Mouse (Mus musculus): ENCODE measurements around the gene Noct. TPM values are rescaled to one million over a fixed set of nuclear protein-coding genes. Genes with fewer than 3 reads are reported as not detected.
"Not testable (repeated sequence)": the region's sequence is repeated elsewhere in the genome, so short reads cannot be mapped to it uniquely, and the experiment has no call there.

Gene Noct
- polyA plus RNA-seq, 1 experiment from 2014 or later, result 15.1 TPM

DNA sequence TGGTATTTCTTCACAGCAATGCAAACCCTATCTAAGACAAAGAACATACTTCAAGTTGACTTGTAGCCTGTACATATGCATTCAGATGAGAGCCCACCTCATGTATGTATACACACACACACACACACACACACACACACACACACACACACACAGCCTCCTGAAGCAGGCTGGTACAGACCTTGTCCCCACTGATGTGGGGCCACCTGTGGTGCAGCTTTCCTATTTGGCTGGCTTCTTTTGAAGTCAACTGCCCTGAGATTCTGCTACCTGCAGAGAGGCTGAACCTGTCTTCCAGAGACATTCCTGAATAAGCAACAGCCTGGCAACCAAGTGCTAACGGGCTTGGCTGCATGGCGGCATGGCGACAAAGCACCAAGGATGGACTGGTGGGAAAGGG, 13.8 kb upstream of the Noct start:
- Histone ChIP-seq H3K27ac (ENCODE audit: low read depth, low read length) (no peak overlapping the region), H3K36me3 (ENCODE audit: control insufficient read depth, insufficient read depth, low read length) (no peaks in the 10 kb centered on the region), H3K9me3 (ENCODE audit: control insufficient read depth, low read length) (no peaks in the 10 kb centered on the region), H3K4me2 (ENCODE audit: low read depth) (no peak overlapping the region), H3K4me1 (ENCODE audit: control insufficient read depth, insufficient read depth, low read length) (no peaks in the 10 kb centered on the region), H3K27me3 (ENCODE audit: control insufficient read depth, insufficient read depth, low read length) (no peaks in the 10 kb centered on the region), H3K9ac (ENCODE audit: low read length) (no peak overlapping the region), H3K4me3 (ENCODE audit: low read depth, low read length) (no peak overlapping the region)
- ATAC-seq (ENCODE audit: insufficient read depth, low FRiP score, low TSS enrichment), result no peak
- WGBS, result 93% methylated on average over 3 of the region's 3 CpGs
- DNase-seq (ENCODE audit: low spot score), result no peak

DNA sequence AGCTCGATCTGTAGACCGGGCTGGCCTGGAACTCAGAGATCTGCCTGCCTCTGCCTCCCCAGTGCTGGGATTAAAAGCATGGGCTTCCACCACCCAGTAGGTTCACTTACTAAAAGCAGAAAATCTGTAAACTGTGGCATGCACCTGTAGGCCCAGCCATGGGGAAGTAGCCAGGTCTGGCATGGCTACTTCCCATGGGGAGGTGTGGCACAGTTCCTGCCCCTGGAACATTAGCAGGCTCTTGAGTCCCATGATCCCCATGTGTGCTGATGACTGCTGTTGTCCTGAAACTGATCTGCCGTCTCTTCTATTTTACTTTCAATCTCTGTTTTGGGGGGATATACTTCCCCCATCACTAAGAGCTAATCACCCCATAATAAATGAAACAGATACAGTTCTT, 11.1 kb upstream of the Noct start:
- DNase-seq (ENCODE audit: low spot score), result no peak
- no peak overlapping the region for H3K4me3 ChIP-seq (ENCODE audit: low read depth, low read length)
- no peak overlapping the region for H3K27ac ChIP-seq (ENCODE audit: low read depth, low read length)
- H3K9me3 ChIP-seq (ENCODE audit: control insufficient read depth, low read length), result no peaks in the 10 kb centered on the region
- no peaks in the 10 kb centered on the region for H3K27me3 ChIP-seq (ENCODE audit: control insufficient read depth, insufficient read depth, low read length)
- no peak for ATAC-seq (ENCODE audit: insufficient read depth, low FRiP score, low TSS enrichment)
- 99% methylated on average over 3 of the region's 3 CpGs for WGBS
- H3K36me3 ChIP-seq (ENCODE audit: control insufficient read depth, insufficient read depth, low read length), result no peaks in the 10 kb centered on the region
- no peaks in the 10 kb centered on the region for H3K4me1 ChIP-seq (ENCODE audit: control insufficient read depth, insufficient read depth, low read length)
- no peak overlapping the region for H3K4me2 ChIP-seq (ENCODE audit: low read depth)
- no peak overlapping the region for H3K9ac ChIP-seq (ENCODE audit: low read length)

DNA sequence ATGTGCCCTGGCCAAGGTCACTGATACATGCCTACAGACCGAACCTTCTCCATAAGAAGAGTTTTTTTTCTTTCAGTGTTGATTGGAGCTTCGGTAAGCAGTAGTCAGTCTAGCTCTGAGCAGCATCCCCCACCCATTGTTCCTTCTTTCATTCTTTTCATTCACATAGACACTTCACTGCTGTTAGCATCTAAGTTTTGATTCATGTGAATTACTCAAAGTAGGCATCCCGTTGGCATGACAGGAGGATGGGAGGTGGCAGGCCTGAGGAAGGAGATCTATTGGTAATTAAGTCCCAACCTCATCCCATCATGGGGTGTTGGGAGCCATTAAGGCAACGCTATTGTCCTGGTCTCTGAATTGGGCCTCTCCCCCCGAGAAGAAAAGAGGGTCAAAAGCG, 8.6 kb upstream of the Noct start:
- ATAC-seq (ENCODE audit: insufficient read depth, low FRiP score, low TSS enrichment), result no peak
- H3K27ac ChIP-seq (ENCODE audit: low read depth, low read length), result no peak overlapping the region
- H3K4me1 ChIP-seq (ENCODE audit: control insufficient read depth, insufficient read depth, low read length), result no peaks in the 10 kb centered on the region
- H3K36me3 ChIP-seq (ENCODE audit: control insufficient read depth, insufficient read depth, low read length), result no peaks in the 10 kb centered on the region
- no peaks in the 10 kb centered on the region for H3K9me3 ChIP-seq (ENCODE audit: control insufficient read depth, low read length)
- H3K4me2 ChIP-seq (ENCODE audit: low read depth), result no peak overlapping the region
- WGBS, result 72% methylated on average over 6 of the region's 6 CpGs
- no peaks in the 10 kb centered on the region for H3K27me3 ChIP-seq (ENCODE audit: control insufficient read depth, insufficient read depth, low read length)
- DNase-seq (ENCODE audit: low spot score), result no peak
- H3K9ac ChIP-seq (ENCODE audit: low read length), result no peak overlapping the region
- H3K4me3 ChIP-seq (ENCODE audit: low read depth, low read length), result no peak overlapping the region

DNA sequence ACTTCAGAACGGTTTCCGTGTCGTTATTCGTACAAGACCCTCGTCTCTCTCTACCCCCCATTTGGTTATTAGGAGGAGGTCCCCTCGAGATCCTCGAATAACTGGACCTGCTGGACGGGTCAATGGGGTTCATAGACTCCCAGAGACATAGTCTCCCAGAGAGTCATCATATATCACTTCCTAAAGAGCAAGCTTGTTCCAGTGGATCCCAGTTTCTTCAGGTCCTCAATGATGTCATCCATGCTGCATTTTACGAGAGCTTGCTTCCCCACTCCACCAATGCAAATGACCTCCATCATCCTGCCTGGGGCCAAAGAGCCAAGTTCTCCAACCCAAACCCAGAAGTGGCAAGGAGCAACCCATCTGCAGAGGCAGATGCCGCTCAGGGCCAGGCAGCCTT, 7.9 kb upstream of the Noct start:
- H3K27me3 ChIP-seq (ENCODE audit: control insufficient read depth, insufficient read depth, low read length); ATAC-seq (ENCODE audit: insufficient read depth, low FRiP score, low TSS enrichment); DNase-seq (ENCODE audit: low spot score); H3K36me3 ChIP-seq (ENCODE audit: control insufficient read depth, insufficient read depth, low read length); H3K9ac ChIP-seq (ENCODE audit: low read length); H3K4me1 ChIP-seq (ENCODE audit: control insufficient read depth, insufficient read depth, low read length); H3K4me2 ChIP-seq (ENCODE audit: low read depth); H3K4me3 ChIP-seq (ENCODE audit: low read depth, low read length); H3K9me3 ChIP-seq (ENCODE audit: control insufficient read depth, low read length); H3K27ac ChIP-seq (ENCODE audit: low read depth, low read length): not testable (repeated sequence)
- 75% methylated on average over 5 of the region's 10 CpGs for WGBS

DNA sequence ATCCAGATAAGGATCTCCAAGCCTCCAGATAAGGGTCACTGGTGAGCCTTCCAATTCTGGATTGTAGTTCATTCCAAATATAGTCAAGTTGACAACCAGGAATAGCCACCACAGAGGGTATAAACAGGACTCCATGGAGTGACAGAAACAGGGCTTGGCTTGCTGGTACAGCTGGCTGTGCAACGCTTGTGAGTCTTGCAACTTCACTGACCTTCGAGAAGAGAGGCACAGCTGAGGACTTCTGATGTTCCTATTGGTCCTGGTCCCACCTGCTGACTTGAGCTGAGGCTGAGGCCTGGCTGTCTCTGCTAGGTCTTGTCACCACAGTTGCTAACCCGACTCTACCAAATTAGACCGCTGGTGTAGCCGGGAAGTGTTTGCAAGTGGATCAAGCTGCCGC, 5.9 kb upstream of the Noct start:
- H3K27me3 ChIP-seq (ENCODE audit: control insufficient read depth, insufficient read depth, low read length); H3K27ac ChIP-seq (ENCODE audit: low read depth, low read length); H3K9me3 ChIP-seq (ENCODE audit: control insufficient read depth, low read length); ATAC-seq (ENCODE audit: insufficient read depth, low FRiP score, low TSS enrichment); H3K36me3 ChIP-seq (ENCODE audit: control insufficient read depth, insufficient read depth, low read length); H3K4me2 ChIP-seq (ENCODE audit: low read depth); H3K4me3 ChIP-seq (ENCODE audit: low read depth, low read length); H3K9ac ChIP-seq (ENCODE audit: low read length); DNase-seq (ENCODE audit: low spot score); H3K4me1 ChIP-seq (ENCODE audit: control insufficient read depth, insufficient read depth, low read length): not testable (repeated sequence)
- 90% methylated on average over 6 of the region's 6 CpGs for WGBS

DNA sequence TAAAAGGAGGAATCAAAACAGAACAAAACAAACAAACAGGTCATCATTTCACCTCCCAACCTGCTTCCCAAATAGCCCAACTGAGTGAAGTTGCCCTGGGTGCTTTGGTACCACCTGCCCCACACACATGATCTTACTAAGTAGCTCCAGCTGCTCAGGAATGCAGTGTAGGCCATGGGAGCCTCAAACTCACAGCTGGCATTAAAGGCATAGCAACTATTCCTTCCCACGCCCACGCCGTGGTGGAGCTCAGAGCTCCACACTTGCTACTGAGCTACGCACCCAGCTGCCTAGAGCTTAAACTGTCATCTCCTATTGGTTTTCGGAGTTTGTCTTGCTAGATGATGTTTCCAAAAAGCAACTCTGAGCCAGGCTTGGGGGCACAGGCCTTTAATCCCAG, 5.0 kb upstream of the Noct start:
- Histone ChIP-seq H3K9me3 (ENCODE audit: control insufficient read depth, low read length) (no peaks in the 10 kb centered on the region), H3K36me3 (ENCODE audit: control insufficient read depth, insufficient read depth, low read length) (no peaks in the 10 kb centered on the region), H3K4me1 (ENCODE audit: control insufficient read depth, insufficient read depth, low read length) (no peaks in the 10 kb centered on the region), H3K4me2 (ENCODE audit: low read depth) (no peak overlapping the region), H3K27ac (ENCODE audit: low read depth, low read length) (no peak overlapping the region), H3K27me3 (ENCODE audit: control insufficient read depth, insufficient read depth, low read length) (no peaks in the 10 kb centered on the region), H3K4me3 (ENCODE audit: low read depth, low read length) (no peak overlapping the region), H3K9ac (ENCODE audit: low read length) (no peak overlapping the region)
- ATAC-seq (ENCODE audit: insufficient read depth, low FRiP score, low TSS enrichment), result no peak
- no peak for DNase-seq (ENCODE audit: low spot score)
- WGBS, result 92% methylated on average over 5 of the region's 5 CpGs

DNA sequence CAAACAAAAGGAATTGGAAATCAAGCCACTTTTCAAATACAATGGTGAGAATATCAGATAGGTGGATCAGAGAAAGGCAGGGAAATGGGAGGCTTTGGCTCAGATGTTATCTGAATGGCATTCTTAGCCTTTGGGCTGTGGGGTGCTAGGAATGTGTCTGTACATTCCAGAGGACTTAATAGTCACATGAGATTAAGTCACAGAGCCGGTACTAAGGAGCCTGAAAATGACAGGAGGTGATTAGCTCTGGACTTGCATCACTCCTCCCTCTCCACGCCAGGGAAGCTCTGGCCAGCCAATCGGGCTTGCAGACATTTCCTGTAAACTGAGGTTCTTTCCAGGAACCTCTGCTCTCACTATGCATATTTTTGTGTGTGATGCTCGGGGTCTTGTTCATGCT, 3.4 kb upstream of the Noct start:
- Histone ChIP-seq H3K4me3 (ENCODE audit: low read depth, low read length) (no peak overlapping the region), H3K27ac (ENCODE audit: low read depth, low read length) (no peak overlapping the region), H3K27me3 (ENCODE audit: control insufficient read depth, insufficient read depth, low read length) (no peaks in the 10 kb centered on the region), H3K9ac (ENCODE audit: low read length) (no peak overlapping the region), H3K4me2 (ENCODE audit: low read depth) (no peak overlapping the region), H3K36me3 (ENCODE audit: control insufficient read depth, insufficient read depth, low read length) (no peaks in the 10 kb centered on the region), H3K4me1 (ENCODE audit: control insufficient read depth, insufficient read depth, low read length) (no peaks in the 10 kb centered on the region), H3K9me3 (ENCODE audit: control insufficient read depth, low read length) (no peaks in the 10 kb centered on the region)
- 64% methylated on average over 4 of the region's 4 CpGs for WGBS
- ATAC-seq (ENCODE audit: insufficient read depth, low FRiP score, low TSS enrichment) (no peak), DNase-seq (ENCODE audit: low spot score) (no peak)

DNA sequence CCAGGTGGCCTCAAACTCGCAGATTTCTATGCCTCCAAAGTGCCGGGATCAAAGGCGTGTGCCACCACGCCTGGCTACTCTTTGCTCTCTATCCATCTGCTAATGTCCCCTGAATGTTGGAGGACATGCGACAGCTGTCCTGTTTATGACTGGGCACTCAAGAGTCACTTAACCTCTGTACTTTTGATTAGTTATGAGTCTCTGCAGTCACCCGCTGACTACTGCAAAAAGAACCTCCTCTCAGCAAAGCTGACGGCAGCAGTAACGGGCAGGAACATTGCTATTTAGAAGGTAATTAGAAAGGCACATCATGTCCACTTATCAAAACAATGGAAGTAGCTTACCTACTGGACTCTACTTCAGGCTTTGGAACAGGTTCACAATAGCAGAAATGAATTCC, 2.4 kb upstream of the Noct start:
- Histone ChIP-seq H3K9me3 (ENCODE audit: control insufficient read depth, low read length) (no peaks in the 10 kb centered on the region), H3K4me1 (ENCODE audit: control insufficient read depth, insufficient read depth, low read length) (no peaks in the 10 kb centered on the region), H3K4me2 (ENCODE audit: low read depth) (no peak overlapping the region), H3K9ac (ENCODE audit: low read length) (no peak overlapping the region), H3K27me3 (ENCODE audit: control insufficient read depth, insufficient read depth, low read length) (no peaks in the 10 kb centered on the region), H3K36me3 (ENCODE audit: control insufficient read depth, insufficient read depth, low read length) (no peaks in the 10 kb centered on the region), H3K27ac (ENCODE audit: low read depth, low read length) (no peak overlapping the region), H3K4me3 (ENCODE audit: low read depth, low read length) (no peak overlapping the region)
- DNase-seq (ENCODE audit: low spot score) (no peak), ATAC-seq (ENCODE audit: insufficient read depth, low FRiP score, low TSS enrichment) (no peak)
- WGBS, result 72% methylated on average over 8 of the region's 8 CpGs

DNA sequence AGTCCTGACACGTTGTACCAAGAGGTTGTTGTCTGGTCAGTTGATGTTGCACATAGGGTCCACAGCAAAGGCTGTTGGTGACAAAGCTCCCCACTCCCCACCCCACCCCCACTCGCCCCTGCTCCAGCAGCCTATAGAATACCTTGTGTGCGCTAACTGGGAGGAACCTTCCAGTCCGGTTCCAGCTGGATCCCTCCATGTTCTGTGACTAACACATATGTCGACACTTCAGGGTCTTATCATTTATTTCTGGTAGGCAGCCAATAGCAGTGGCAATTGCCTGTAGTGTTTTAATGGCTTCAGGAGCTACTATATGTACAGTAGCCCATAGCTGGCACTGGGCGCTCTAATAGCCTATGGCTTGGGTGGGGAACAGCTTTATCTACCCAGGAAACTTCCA, 1.9 kb upstream of the Noct start:
- ATAC-seq (ENCODE audit: insufficient read depth, low FRiP score, low TSS enrichment), result no peak
- WGBS, result 94% methylated on average over 6 of the region's 6 CpGs

More for the DNA sequence above, 1.9 kb upstream of the Noct start:
- no peak overlapping the region for H3K9ac ChIP-seq (ENCODE audit: low read length)
- H3K27me3 ChIP-seq (ENCODE audit: control insufficient read depth, insufficient read depth, low read length), result no peaks in the 10 kb centered on the region
- no peaks in the 10 kb centered on the region for H3K36me3 ChIP-seq (ENCODE audit: control insufficient read depth, insufficient read depth, low read length)
- H3K27ac ChIP-seq (ENCODE audit: low read depth, low read length), result no peak overlapping the region
- no peaks in the 10 kb centered on the region for H3K9me3 ChIP-seq (ENCODE audit: control insufficient read depth, low read length)
- DNase-seq (ENCODE audit: low spot score), result no peak
- H3K4me3 ChIP-seq (ENCODE audit: low read depth, low read length), result no peak overlapping the region
- no peak overlapping the region for H3K4me2 ChIP-seq (ENCODE audit: low read depth)
- H3K4me1 ChIP-seq (ENCODE audit: control insufficient read depth, insufficient read depth, low read length), result no peaks in the 10 kb centered on the region
